Mouse (Mus musculus) gastrocnemius, postnatal 14 days (tissue): Measurements from ENCODE around the gene Cox19. TPM values are rescaled to one million over a fixed set of nuclear protein-coding genes. Genes with fewer than 3 reads are reported as not detected.
"Not testable (repeated sequence)": the region's sequence is repeated elsewhere in the genome, so short reads cannot be mapped to it uniquely, and the experiment has no call there.

Experiments used
- DNase-seq: peaks from one replicate; pipeline ENCODE4 v3.0.0; 2021; ENCODE audit warnings: mixed read lengths
- intact Hi-C: fragments of 180-260 bp; cut with DNase I; formaldehyde crosslinking; loops from one replicate; pipeline ENCODE4 v1.15.1; 2025; ENCODE audit warnings: low total_unique reads
- long read RNA-seq, 2 experiments: library from polyadenylated mRNA; stranded (forward); transcript quantifications; one replicate each; pipeline ENCODE4 v2.0.0; 2021
- total RNA-seq, 2 experiments: library from RNA; stranded (reverse); gene quantifications; 2 replicates each; pipeline ENCODE4 v1.2.3; 2021

The Cox19 gene
- 10 to 100 TPM; 58.6 to 79.3 TPM for total RNA-seq
- long read RNA-seq, experiment 1, transcript Cox19-201 (3 exons, 2,461 nt) = major isoform, 40 of 44 reads
- long read RNA-seq, experiment 1, partial matches to known transcripts = 0 of 44 reads
- long read RNA-seq, experiment 1, other reads (novel, unspliced or antisense) = 4 of 44 reads
- long read RNA-seq, experiment 2, transcript Cox19-201 (3 exons, 2,461 nt) = major isoform, 34 of 46 reads
- long read RNA-seq, experiment 2, partial matches to known transcripts = 3 of 46 reads
- long read RNA-seq, experiment 2, other reads (novel, unspliced or antisense) = 9 of 46 reads

GRCm38 (mm10) chr5:139351134-139351533 is at the start of gene Cox19:
Gene Cox19 (minus strand): TSS chr5:139351418.
- intact Hi-C loops = no loop called here
- no peak for DNase-seq

GRCm38 (mm10) chr5:139399991-139400390 is 48.8 kb upstream of the Cox19 start:
- no peak for DNase-seq
- intact Hi-C loops = no loop called here

DNA sequence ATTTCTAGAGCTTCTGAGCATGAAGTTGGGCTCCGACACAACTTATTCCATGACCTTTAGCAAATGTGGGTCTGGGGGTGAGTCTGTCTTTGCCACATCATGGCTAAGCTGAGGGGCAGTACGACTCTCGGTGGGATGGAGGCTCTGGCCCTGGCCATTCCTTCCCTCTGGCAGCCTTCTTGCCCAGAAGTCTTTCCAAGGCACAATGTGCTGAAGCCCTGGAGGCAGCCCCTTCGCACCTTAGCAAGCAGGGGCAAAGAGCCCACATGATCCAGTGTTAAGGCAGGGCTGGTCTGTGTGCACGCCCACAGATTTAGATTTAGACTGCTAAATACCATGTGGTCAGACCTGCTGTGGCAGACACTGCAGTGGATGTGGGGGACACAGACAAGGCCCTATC is 47.6 kb upstream of the Cox19 start:
- intact Hi-C loops = no loop called here
- no peak for DNase-seq

- DNase-seq = peak; percentile 96
- intact Hi-C loops = no loop called here
Observed at GRCm38 (mm10) chr5:139397959-139398753, 46.9 kb upstream of the Cox19 start.

- no peak for DNase-seq
- intact Hi-C loops = no loop called here
Observed at GRCm38 (mm10) chr5:139397359-139397916, 46.2 kb upstream of the Cox19 start.

GRCm38 (mm10) chr5:139395528-139395927 is 44.3 kb upstream of the Cox19 start:
- intact Hi-C loops = no loop called here
- DNase-seq = no peak

DNA sequence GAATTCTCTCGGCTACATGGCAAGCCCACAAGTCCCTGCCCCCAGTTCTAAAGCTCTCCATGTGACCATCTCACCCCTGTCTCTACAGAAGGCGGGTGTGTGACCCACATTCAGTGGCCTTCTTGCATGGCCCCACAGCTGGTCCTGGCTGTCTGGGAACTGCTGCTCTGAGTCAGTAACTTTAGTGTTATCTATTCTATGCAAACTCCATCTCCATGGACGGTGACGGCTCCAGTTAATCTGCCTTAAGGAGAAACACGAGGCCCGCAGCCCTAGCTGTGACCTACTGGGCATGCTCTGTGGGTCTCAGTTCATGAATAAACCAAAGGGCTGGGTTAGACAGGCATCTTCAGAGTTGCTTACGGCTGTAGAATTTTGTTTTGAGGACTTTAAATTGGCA is 43.2 kb upstream of the Cox19 start:
- DNase-seq = no peak
- intact Hi-C loops = no loop called here

DNA sequence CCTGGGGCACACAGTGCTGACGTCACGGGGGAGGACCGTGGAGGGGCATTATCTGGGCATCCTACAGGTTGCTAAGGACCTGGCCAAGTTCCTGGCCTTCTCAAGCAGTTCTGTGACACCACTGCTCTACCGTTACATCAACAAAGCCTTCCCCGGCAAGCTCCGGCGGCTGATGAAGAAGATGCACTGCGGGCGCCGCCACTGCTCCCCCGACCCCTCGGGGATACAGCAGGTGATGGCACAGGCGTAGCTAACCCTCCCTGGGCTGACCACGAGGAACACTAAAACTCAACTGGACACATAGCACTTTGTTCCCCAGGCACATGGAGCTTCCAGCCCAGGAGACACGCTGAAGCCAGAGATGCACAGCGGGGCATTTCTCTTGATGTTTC is 42.0 kb upstream of the Cox19 start:
- no peak for DNase-seq
- intact Hi-C loops = no loop called here

GRCm38 (mm10) chr5:139392219-139393196 is 41.3 kb upstream of the Cox19 start:
- intact Hi-C loops = no loop called here
- no peak for DNase-seq

- intact Hi-C loops = no loop called here
- no peak for DNase-seq
Observed at GRCm38 (mm10) chr5:139391309-139391990, 40.2 kb upstream of the Cox19 start.

GRCm38 (mm10) chr5:139390324-139391119 is 39.3 kb upstream of the Cox19 start:
- intact Hi-C loops, DNase-seq: not testable (repeated sequence)

DNA sequence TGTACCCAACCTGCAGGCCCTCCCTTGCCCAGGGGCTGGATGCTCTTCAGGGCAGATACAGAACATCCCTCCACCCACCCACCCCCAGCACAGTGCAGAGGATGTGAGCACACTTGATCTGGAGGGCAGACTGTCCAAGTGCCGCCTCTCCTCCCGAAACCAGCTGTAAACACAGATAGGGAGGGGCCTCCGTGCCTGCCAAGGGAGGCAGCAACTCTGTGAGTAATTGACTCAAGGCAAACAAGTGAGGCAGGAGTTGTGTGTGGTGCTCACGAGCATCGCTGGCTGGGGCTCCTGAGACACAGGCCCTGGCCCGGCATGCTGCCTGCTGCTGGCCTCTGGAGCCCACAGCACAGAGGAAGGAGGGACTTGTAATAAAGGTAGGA is 38.5 kb upstream of the Cox19 start:
- intact Hi-C loops = no loop called here
- peak; percentile 81 for DNase-seq

GRCm38 (mm10) chr5:139388694-139389675 is 37.8 kb upstream of the Cox19 start:
- intact Hi-C loops = no loop called here
- DNase-seq = peak; percentile 59

GRCm38 (mm10) chr5:139388195-139388570 is 37.0 kb upstream of the Cox19 start:
- intact Hi-C loops = no loop called here
- DNase-seq = no peak

GRCm38 (mm10) chr5:139387329-139388194 is 36.3 kb upstream of the Cox19 start:
- intact Hi-C loops = no loop called here

GRCm38 (mm10) chr5:139386047-139386446 is 34.8 kb upstream of the Cox19 start:
- DNase-seq = no peak
- intact Hi-C loops = no loop called here

More at GRCm38 (mm10) chr5:139387329-139388194, 36.3 kb upstream of the Cox19 start:
- DNase-seq = peak; percentile 48
